In genomic region chr17:65252160-65252559, GRCm38 (mm10) we compare ENCODE assay signal across 8 mouse cellular contexts.
DNase-seq lines count a peak whose midpoint lies in the region; TF ChIP-seq lines count a peak whose summit lies in the region.
"Had no signal": no experiment of that assay in that cellular context is flagged by ENCODE, and none has a peak within 500 bp of the region (broad histone marks: within the 10 kb centered on the region; RNA-seq: fewer than 3 reads in every experiment).

No protein-coding gene starts in this region.

- TF ChIP-seq CTCF in lung, adult 2 months (IDR thresholded peaks at IDR 0.05; ENCODE audit: insufficient read depth, low read length), result no peak

- no peaks in the 10 kb centered on the region for H3K4me1 ChIP-seq in lung, adult 2 months (ENCODE audit: control insufficient read depth, insufficient read depth, low read length)
- H3K4me1 ChIP-seq: hindbrain, embryonic 15.5 days had no signal

- TF ChIP-seq POLR2A in lung, adult 2 months (IDR thresholded peaks at IDR 0.05; ENCODE audit: borderline replicate concordance, extremely low read depth, low read depth, low read length), result no peak

- H3K4me3 ChIP-seq in lung, adult 2 months (replicated peaks; ENCODE audit: extremely low read depth, low read depth, low read length), result no peak overlapping the region
- H3K4me3 ChIP-seq: hindbrain, embryonic 15.5 days had no signal

- peak; percentile 9 for DNase-seq in heart, adult 8-10 months (ENCODE audit: low spot score)
- no peak for DNase-seq in heart, adult 11 months
- peak; percentile 29 for DNase-seq in lung, postnatal 10 days
- no peak for DNase-seq in lung, adult 2 months
- DNase-seq in brain, adult 2 months (ENCODE audit: low read depth, low spot score), result peak; percentile 47
- DNase-seq in mesoderm, embryonic 11.5 days (ENCODE audit: low read depth, low spot score), result peak; percentile 4
- no peak for DNase-seq in natural killer cell, adult 2 months (ENCODE audit: low spot score in 2 of 2)

- WGBS in lung, adult 2 months, result 67% methylated on average over 2 of the region's 2 CpGs

Comparison
In these comparisons a context has a peak if more than half of its experiments do, and no peak if none do; other contexts are left out.
1. DNase-seq: peak in heart, adult 8-10 months (single experiment), lung, postnatal 10 days (single experiment), brain, adult 2 months (single experiment) and mesoderm, embryonic 11.5 days (single experiment); none in heart, adult 11 months (single experiment), lung, adult 2 months (single experiment) and natural killer cell, adult 2 months (0 of 2).